Mouse (Mus musculus) testis, adult 2 months (tissue): ENCODE results near the gene Ccdc77. TPM values are rescaled to one million over a fixed set of nuclear protein-coding genes. Genes with fewer than 3 reads are reported as not detected.
A peak's percentile ranks its signal among the peaks of the same experiment; 100 is the strongest.

Experiments
- H3K27ac ChIP-seq: fragments of 200-500 bp; 2 replicates; pipeline ENCODE4 v1.5.1; 2012; ENCODE audit warnings: low read depth, low read length; ENCODE audit not compliant: control insufficient read depth, insufficient read depth
- H3K27me3 ChIP-seq: fragments of 200-500 bp; 2 replicates; pipeline ENCODE4 v1.6.1; 2012; ENCODE audit warnings: mild to moderate bottlenecking, low read length, moderate library complexity; ENCODE audit not compliant: control insufficient read depth, insufficient read depth
- H3K36me3 ChIP-seq: fragments of 200-500 bp; 2 replicates; pipeline ENCODE4 v1.6.1; 2012; ENCODE audit warnings: mild to moderate bottlenecking, low read length; ENCODE audit not compliant: control insufficient read depth, insufficient read depth
- H3K4me1 ChIP-seq: fragments of 200-500 bp; 2 replicates; pipeline ENCODE4 v1.6.1; 2012; ENCODE audit warnings: low read length; ENCODE audit not compliant: control insufficient read depth, insufficient read depth
- H3K4me3 ChIP-seq: fragments of 200-500 bp; 2 replicates; pipeline ENCODE4 v1.5.1; 2012; ENCODE audit warnings: low read depth, mild to moderate bottlenecking, low read length, moderate library complexity, mixed read lengths; ENCODE audit not compliant: control insufficient read depth
- CTCF ChIP-seq: fragments of 200-500 bp; IDR thresholded peaks from 2 replicates; pipeline ENCODE4 v1.5.1; 2012; ENCODE audit warnings: low read depth, mild to moderate bottlenecking, inconsistent platforms, low read length, moderate library complexity; ENCODE audit not compliant: control insufficient read depth, insufficient read depth, insufficient replicate concordance
- POLR2A ChIP-seq: fragments of 200-500 bp; IDR thresholded peaks from 2 replicates; pipeline ENCODE4 v1.6.1; 2012; ENCODE audit warnings: low read depth, mild to moderate bottlenecking, inconsistent platforms, low read length, moderate library complexity; ENCODE audit not compliant: control insufficient read depth
- polyA plus RNA-seq: library from polyadenylated mRNA; depleted of rRNA; stranded (reverse); fragments of >200 nt; gene quantifications from 2 replicates; pipeline ENCODE4 v1.2.3, GENCODE M21; 2012; rRNA removed

Gene Ccdc77
- 10.3 and 11.0 TPM in 2 replicates for polyA plus RNA-seq

DNA sequence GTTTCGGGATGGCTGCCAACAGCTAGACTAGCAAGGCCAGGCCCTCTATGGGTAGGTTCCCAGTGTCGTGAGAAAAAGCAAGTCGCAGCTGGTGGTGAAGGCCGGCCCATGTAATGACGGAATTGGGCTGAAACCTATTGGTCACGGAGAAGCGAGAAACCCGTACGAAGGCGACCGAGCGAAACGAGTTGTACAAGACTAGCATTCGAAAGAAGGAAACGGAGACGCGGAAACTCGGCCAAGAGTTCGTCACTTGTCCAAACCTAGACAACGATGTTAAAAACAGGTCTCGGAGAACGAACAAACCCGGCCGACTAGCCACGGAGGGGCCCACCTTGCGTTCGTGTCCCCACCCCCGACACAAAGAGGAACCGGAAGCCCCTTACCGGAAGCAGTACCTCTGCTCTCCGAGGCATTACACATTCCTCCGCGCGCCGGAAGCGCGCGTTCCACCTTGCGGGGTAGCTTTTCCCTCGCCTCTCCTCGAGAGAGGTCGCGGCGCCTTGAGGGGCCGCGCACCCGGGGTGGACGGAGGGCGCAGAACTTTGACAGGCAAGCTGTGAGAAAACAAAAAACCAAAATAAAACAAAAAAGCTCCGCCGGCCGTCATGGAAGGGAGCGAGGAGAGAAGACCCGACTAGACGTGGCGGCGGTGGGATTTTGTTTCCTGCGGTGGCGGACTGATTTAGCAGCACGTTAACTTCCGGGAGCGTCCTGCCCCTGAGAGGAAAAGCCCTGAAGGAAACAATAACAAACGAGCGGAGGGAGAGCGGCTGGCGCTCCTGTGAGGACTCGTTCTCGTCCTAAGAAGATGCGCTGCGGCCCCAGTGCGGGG lies at the start of gene Ccdc77, which contains the start of gene Kdm5a:
Gene Ccdc77 (minus strand): TSS at position 687 of the 835 bp plus-strand sequence.
Gene Kdm5a (plus strand): TSS at position 437 of the 835 bp plus-strand sequence.
- Histone ChIP-seq H3K4me1 (peaks cover 7% of the 10 kb centered on the region), H3K4me3 (peak within 1 kb of the TSS; percentile 100), H3K36me3 (no peaks in the 10 kb centered on the region), H3K27ac (peak within 1 kb of the TSS; percentile 99), H3K27me3 (no peaks in the 10 kb centered on the region)
- peak; percentile 98 for TF ChIP-seq POLR2A
- TF ChIP-seq CTCF: no peak

DNA sequence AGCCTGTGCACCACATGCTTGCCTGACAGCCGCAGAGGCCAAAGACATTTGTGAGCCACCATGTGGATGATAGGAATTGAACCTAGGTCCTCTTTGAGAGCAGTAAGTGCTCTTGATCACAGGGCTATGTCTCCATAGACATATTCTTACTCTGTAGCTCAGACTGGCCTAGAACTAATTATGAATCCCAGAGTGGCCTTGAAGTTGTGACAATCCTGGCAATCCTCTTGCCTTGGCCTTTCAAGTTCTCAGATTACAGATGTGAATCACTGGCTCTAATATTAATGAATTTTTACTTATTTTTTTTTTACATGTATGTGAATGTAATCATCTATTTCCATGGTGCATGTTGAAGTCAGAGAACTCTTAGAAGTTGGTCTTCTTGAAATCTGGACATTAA lies 39.8 kb upstream of the Ccdc77 start:
- H3K4me1 ChIP-seq: no peaks in the 10 kb centered on the region
- TF ChIP-seq CTCF (no peak), POLR2A (no peak)

DNA sequence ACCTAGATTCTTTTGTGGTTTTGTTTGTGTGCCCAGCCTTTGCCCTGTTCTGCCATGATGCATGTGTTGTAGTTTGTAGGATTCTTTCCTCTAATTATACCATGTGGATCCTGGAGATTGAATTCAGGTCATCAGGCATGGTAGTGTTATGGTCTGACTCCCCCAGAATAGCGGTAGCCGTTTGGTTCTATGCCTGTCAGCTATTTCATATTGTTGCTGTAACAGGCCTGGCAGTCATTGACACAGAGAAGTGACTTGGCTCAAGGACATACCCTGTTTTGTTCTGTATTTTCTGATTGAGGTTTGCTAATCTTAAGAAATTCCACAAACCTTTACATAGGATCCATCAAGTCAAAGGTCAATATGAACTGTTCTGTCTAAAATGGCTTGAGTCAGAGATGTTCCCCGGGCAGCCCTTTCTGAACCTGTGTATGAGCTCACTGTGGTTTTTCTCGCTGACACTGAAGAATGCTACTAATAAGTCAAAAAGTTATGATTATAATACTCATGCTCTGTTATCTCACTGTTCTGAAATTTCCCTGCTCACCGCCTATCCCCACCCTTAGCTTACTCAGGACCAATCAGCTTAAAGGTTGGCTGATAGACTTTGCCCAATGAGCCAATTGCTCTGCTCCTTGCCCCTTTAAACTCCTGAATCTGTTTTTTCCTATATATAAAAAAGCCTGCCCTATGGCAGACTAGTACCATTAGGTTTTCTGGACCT lies 31.6 kb upstream of the Ccdc77 start:
- Histone ChIP-seq H3K4me3 (no peak overlapping the region), H3K36me3 (peaks cover 1% of the 10 kb centered on the region; the same call in 1 of the 2 replicates), H3K27me3 (no peaks in the 10 kb centered on the region), H3K27ac (no peak overlapping the region), H3K4me1 (no peaks in the 10 kb centered on the region)
- TF ChIP-seq CTCF: no peak
- TF ChIP-seq POLR2A: no peak

More for the DNA sequence above, 39.8 kb upstream of the Ccdc77 start:
- Histone ChIP-seq H3K36me3 (no peaks in the 10 kb centered on the region; the same call in 1 of the 2 replicates), H3K27ac (no peak overlapping the region), H3K27me3 (no peaks in the 10 kb centered on the region), H3K4me3 (no peak overlapping the region)

DNA sequence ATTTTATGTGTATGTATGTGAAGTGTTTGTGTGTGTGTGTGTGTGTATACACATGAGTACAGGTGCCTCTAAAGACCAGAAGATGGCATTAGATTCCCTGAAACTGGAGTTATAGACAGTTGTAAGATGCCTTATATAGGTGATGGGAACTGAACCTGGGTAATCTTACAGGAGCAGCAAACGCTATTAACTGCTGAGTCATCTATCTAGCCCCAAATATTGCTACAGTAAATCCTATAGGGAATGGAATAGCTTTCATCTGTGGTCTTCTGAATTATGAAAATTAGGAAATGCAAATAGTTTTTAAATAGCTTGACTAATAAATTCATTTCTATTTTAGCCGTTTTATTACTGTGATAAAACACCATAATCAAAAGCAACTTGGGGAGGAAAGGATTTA lies 28.6 kb upstream of the Ccdc77 start:
- no peak for TF ChIP-seq POLR2A
- no peak for TF ChIP-seq CTCF
- H3K27me3 ChIP-seq: no peaks in the 10 kb centered on the region

DNA sequence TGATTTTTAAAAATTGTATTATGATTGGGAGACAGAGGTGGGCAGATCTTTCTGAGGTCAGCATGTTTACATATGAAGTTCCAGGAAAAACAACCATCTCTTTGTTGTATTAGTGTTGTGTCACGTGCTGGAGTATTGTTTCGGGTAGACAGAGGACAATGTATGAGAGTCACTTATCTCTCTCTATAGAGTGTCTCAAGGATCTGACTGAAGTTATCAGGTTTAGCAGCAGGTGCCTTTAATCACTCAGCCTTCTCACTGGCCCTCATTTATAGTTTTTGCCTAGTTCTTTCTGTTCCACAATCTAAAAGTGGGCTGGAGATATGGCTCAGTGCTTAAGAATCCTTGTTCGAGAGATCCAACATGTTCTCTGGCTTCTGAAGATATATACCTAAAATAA lies 25.9 kb upstream of the Ccdc77 start:
- Histone ChIP-seq H3K4me1 (no peaks in the 10 kb centered on the region), H3K36me3 (peaks cover 1% of the 10 kb centered on the region; the same call in 1 of the 2 replicates)

More for the DNA sequence above, 28.6 kb upstream of the Ccdc77 start:
- Histone ChIP-seq H3K4me1 (no peaks in the 10 kb centered on the region), H3K27ac (no peak overlapping the region), H3K4me3 (no peak overlapping the region), H3K36me3 (peaks cover 1% of the 10 kb centered on the region; the same call in 1 of the 2 replicates)

DNA sequence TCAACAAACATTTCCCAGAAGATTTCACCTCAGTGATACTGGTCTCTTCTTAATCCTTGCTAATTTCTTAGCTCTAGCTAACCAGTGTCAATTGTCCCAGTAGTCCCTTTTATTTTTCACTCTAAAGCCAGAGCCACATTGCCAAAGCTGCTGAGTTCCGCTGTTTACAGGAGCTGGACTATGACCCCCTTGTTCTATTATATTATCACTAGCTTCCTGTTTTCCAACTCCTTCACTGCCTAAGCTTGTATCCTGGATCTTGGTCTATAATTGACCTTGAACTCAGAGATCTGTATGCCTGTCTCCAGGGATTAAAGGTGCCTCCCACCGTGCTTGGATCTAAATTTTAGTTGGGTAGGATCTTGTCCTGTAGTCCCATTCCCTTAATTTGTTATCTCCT lies 12.6 kb upstream of the Ccdc77 start:
- Histone ChIP-seq H3K4me3 (no peak overlapping the region), H3K27ac (no peak overlapping the region), H3K4me1 (no peaks in the 10 kb centered on the region), H3K36me3 (no peaks in the 10 kb centered on the region), H3K27me3 (no peaks in the 10 kb centered on the region)
- TF ChIP-seq POLR2A: no peak
- no peak for TF ChIP-seq CTCF

More for the DNA sequence above, 25.9 kb upstream of the Ccdc77 start:
- no peak overlapping the region for H3K27ac ChIP-seq
- TF ChIP-seq CTCF (no peak), POLR2A (no peak)
- H3K4me3 ChIP-seq: no peak overlapping the region
- no peaks in the 10 kb centered on the region for H3K27me3 ChIP-seq

DNA sequence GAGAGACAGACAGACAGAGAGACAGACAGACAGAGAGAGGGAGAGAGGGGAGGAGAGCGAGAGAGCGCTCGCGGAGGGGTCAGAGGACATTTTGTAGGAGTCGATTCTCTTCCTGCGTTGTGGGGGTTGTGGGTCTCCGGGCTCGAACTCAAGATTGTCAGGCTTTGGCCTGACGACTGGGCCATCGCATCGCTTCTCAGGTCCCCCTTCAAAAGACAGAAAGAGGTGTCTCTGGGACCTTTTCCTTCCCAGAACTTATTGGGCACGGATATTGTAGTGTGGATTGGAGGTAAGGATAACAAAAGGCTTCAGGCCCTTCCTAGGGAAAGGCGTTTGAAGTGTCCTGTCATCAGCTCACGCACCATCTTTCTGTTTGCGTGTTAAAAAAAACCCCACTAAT lies 877 bp upstream of the Ccdc77 start:
- TF ChIP-seq CTCF: no peak
- TF ChIP-seq POLR2A: no peak
- no peaks in the 10 kb centered on the region; the same call in 1 of the 2 replicates for H3K36me3 ChIP-seq
- H3K27me3 ChIP-seq: no peaks in the 10 kb centered on the region
- peak overlapping the region; percentile 65 for H3K27ac ChIP-seq
- peaks cover 7% of the 10 kb centered on the region for H3K4me1 ChIP-seq
- peak overlapping the region; percentile 100 for H3K4me3 ChIP-seq
